Mouse (Mus musculus): ENCODE results near the gene Ccl6.

DNA sequence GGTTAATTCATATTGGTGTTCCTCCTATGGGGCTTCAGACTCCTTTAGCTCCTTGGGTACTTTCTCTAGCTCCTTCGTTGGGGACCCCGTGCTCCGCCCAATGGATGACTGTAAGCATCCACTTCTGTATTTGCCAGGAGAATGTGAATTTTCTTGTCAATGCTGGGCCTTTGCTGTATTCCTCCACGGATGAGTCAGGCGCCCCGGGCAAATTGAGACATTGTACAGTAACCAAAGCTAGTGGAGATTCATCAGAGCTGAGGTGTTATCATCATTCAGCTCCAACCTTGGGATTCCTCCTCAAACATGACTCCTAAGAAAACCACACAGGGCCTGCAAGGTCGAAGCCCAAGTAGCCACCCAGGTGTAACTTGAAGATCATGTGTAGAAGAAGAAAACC lies 4.9 kb upstream of the Ccl6 start:
- TF ChIP-seq CTCF (IDR thresholded peaks at IDR 0.05; ENCODE audit: borderline replicate concordance, control insufficient read depth, extremely low read depth, insufficient read depth, low read length, poor library complexity), result no peak
- no peak for TF ChIP-seq POLR2A (IDR thresholded peaks at IDR 0.05; ENCODE audit: control insufficient read depth, extremely low read depth, insufficient read depth, low read length, poor library complexity)
